Mouse (Mus musculus) neural tube, embryonic 14.5 days (tissue): ENCODE data around the gene Tmem218. TPM values are rescaled to one million over a fixed set of nuclear protein-coding genes. Genes with fewer than 3 reads are reported as not detected.

Experiments
- ATAC-seq: fragments of 200-750 bp; cut with Nextera tagmentation; 2 replicates; pipeline ENCODE4 v1.8.0; 2017; ENCODE audit warnings: low read depth, mild to moderate bottlenecking, moderate TSS enrichment, moderate library complexity
- H3K27ac ChIP-seq: fragments of 300-500 bp; sonication (generic); 2 replicates; pipeline ENCODE4 v1.5.1; 2014; ENCODE audit warnings: low read depth, mild to moderate bottlenecking, control low read depth, low read length, moderate library complexity, mixed read lengths
- H3K27me3 ChIP-seq: fragments of 300-500 bp; sonication (generic); 2 replicates; pipeline ENCODE4 v1.6.1; 2014; ENCODE audit warnings: low read length; ENCODE audit not compliant: control insufficient read depth, insufficient read depth
- H3K36me3 ChIP-seq: fragments of 300-500 bp; sonication (generic); 2 replicates; pipeline ENCODE4 v1.6.1; 2014; ENCODE audit warnings: low read length, mixed read lengths; ENCODE audit not compliant: control insufficient read depth, insufficient read depth
- H3K4me1 ChIP-seq: fragments of 300-500 bp; sonication (generic); 2 replicates; pipeline ENCODE4 v1.6.1; 2014; ENCODE audit warnings: low read length; ENCODE audit not compliant: control insufficient read depth, insufficient read depth
- H3K4me2 ChIP-seq: fragments of 300-500 bp; sonication (generic); 2 replicates; pipeline ENCODE4 v1.6.1; 2014; ENCODE audit warnings: mild to moderate bottlenecking, low read depth, low read length, control low read depth
- H3K4me3 ChIP-seq: fragments of 300-500 bp; sonication (generic); 2 replicates; pipeline ENCODE4 v1.5.1; 2014; ENCODE audit warnings: low read depth, low read length, control low read depth, mixed read lengths
- H3K9ac ChIP-seq: fragments of 300-500 bp; sonication (generic); replicated peaks from 2 replicates; pipeline ENCODE4 v1.6.1; 2014; ENCODE audit warnings: low read depth, mild to moderate bottlenecking, control low read depth, low read length, mixed read lengths
- H3K9me3 ChIP-seq: fragments of 300-500 bp; sonication (generic); 2 replicates; pipeline ENCODE4 v1.6.1; 2016; ENCODE audit warnings: low read length; ENCODE audit not compliant: control insufficient read depth
- WGBS: fragments of 180-500 bp; shearing (Covaris S2); extraction: QIAGEN DNeasy Blood & Tissue Kit; methylation state at CpG from one replicate; pipeline ENCODE4 v1.1.7; 2014; 5-methylcytosine and 5-hydroxymethylcytosine counted together
- polyA plus RNA-seq: library from polyadenylated mRNA; unstranded; fragments of >200 nt; fragmentation: Nextera tagmentation; extraction: Ambion mirVana; gene quantifications from 2 replicates; pipeline ENCODE4 v1.2.1, GENCODE M21; 2014

The Tmem218 gene
- polyA plus RNA-seq, 1 experiment from 2014 or later = 9.6 TPM

- ATAC-seq = no peak
- Histone ChIP-seq H3K4me3 (no peak overlapping the region), H3K4me2 (no peak overlapping the region), H3K9ac (no peak overlapping the region), H3K27me3 (no peaks in the 10 kb centered on the region), H3K36me3 (no peaks in the 10 kb centered on the region), H3K4me1 (peaks cover 7% of the 10 kb centered on the region; the same call in 1 of the 2 replicates), H3K27ac (no peak overlapping the region), H3K9me3 (no peaks in the 10 kb centered on the region)
- WGBS = 68% methylated on average over 5 of the region's 5 CpGs
These were observed 26.4 kb upstream of the Tmem218 start for GRCm38 (mm10) chr9:37181596-37181995.

- Histone ChIP-seq H3K4me1 (peaks cover 3% of the 10 kb centered on the region; the same call in 1 of the 2 replicates), H3K4me2 (no peak overlapping the region), H3K27me3 (no peaks in the 10 kb centered on the region), H3K4me3 (no peak overlapping the region), H3K36me3 (no peaks in the 10 kb centered on the region), H3K27ac (no peak overlapping the region), H3K9me3 (no peaks in the 10 kb centered on the region), H3K9ac (no peak overlapping the region)
- WGBS = 77% methylated on average over 2 of the region's 2 CpGs
- ATAC-seq = no peak
These were observed 24.8 kb upstream of the Tmem218 start for GRCm38 (mm10) chr9:37183176-37183575.

DNA sequence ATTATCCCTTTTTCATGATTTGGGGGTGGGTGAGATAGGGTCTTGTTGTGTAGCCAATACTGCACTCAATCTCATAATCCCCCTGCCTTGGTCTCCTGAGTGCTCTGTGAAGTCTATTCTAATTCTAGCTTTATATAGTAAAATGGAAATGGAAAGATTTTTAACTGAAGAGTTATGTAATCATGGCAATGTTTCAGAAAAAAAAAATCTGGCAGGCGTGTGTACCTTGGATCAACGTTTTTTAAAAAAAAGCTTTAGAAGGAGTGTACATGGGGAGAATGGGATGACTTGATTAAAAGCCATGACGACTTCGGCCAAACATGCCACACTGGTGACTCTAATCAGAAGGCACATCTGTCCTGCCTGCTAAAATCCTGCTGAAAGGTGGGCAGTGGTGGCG is 20.6 kb upstream of the Tmem218 start:
- WGBS = 85% methylated on average over 5 of the region's 5 CpGs
- ATAC-seq = no peak
- no peak overlapping the region for H3K4me2 ChIP-seq
- no peak overlapping the region for H3K27ac ChIP-seq
- no peak overlapping the region for H3K4me3 ChIP-seq
- H3K36me3 ChIP-seq = no peaks in the 10 kb centered on the region
- H3K27me3 ChIP-seq = no peaks in the 10 kb centered on the region
- H3K9me3 ChIP-seq = no peaks in the 10 kb centered on the region
- H3K4me1 ChIP-seq = no peaks in the 10 kb centered on the region
- no peak overlapping the region for H3K9ac ChIP-seq

DNA sequence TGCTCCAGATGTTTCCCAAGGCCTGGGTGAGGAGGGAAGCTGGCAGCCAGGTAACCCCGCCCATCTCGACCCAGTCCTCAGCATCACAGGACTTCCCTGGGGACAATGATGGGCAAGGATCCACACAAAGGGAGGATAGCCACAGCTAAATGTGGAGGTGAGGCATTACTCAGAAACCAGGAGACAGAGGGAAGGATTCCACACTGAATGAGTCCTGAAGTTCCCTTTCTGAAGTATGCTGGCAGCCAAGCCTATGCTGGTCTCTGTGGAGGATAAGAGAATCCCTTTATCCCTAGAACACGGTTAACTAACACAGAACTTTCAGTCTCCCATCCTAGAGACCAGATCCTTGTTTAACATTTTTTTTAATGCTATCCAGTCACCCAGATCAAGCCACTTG is 20.0 kb upstream of the Tmem218 start:
- 83% methylated on average over 3 of the region's 3 CpGs for WGBS
- H3K9ac ChIP-seq = no peak overlapping the region
- ATAC-seq = no peak
- H3K27me3 ChIP-seq = no peaks in the 10 kb centered on the region
- H3K4me1 ChIP-seq = no peaks in the 10 kb centered on the region
- no peak overlapping the region for H3K27ac ChIP-seq
- no peaks in the 10 kb centered on the region for H3K9me3 ChIP-seq
- no peak overlapping the region for H3K4me2 ChIP-seq
- no peak overlapping the region for H3K4me3 ChIP-seq
- no peaks in the 10 kb centered on the region for H3K36me3 ChIP-seq

DNA sequence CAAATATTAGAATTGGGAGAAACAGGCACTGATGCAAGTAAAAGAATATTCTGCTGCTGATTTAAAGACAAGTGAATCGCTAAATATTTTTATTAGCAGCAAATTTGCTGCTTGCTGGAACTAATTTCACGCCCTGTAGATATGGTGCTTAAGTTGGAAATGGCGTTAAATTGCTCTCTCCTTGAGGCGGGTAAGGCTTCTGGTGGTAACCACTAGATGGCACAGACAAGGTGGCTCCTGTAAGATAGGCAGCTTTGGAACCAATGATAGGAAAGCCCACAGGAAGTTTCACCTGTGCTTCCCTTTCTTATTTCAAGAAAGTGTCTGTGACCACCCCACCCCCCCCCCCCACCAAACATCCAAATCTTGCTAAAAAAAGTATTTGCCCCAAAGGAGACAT is 11.0 kb upstream of the Tmem218 start:
- H3K36me3 ChIP-seq = no peaks in the 10 kb centered on the region
- ATAC-seq = no peak
- no peaks in the 10 kb centered on the region for H3K27me3 ChIP-seq
- H3K4me3 ChIP-seq = no peak overlapping the region
- no peak overlapping the region for H3K4me2 ChIP-seq
- no peaks in the 10 kb centered on the region for H3K9me3 ChIP-seq
- H3K9ac ChIP-seq = no peak overlapping the region
- no peaks in the 10 kb centered on the region for H3K4me1 ChIP-seq
- H3K27ac ChIP-seq = no peak overlapping the region
- 70% methylated on average over 4 of the region's 4 CpGs for WGBS

DNA sequence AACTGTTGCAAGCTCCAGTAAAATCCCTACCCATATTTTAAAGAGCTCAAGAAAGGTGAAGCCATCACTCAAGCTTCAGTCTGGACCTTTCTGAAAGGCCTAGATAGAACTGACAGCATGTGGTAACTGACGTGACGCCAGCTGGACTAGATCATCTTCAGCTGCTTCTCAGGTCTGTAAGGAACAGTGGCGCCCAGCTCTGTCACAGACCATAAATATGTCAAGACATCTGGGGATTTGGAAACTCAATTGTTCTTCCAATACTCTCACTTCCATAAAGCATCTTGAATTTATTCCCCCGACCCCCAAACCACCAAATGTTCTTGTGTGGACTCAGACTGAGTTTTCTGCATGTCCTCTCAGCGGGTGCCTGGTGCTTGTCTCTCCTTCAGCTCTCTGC is 7.6 kb upstream of the Tmem218 start:
- WGBS = 62% methylated on average over 5 of the region's 5 CpGs
- Histone ChIP-seq H3K4me3 (no peak overlapping the region), H3K9ac (no peak overlapping the region), H3K9me3 (no peaks in the 10 kb centered on the region), H3K4me2 (no peak overlapping the region), H3K27ac (no peak overlapping the region), H3K36me3 (no peaks in the 10 kb centered on the region), H3K4me1 (no peaks in the 10 kb centered on the region), H3K27me3 (no peaks in the 10 kb centered on the region)
- no peak for ATAC-seq

GRCm38 (mm10) chr9:37203884-37204283 is 4.1 kb upstream of the Tmem218 start:
- 26% methylated on average over 5 of the region's 5 CpGs for WGBS

DNA sequence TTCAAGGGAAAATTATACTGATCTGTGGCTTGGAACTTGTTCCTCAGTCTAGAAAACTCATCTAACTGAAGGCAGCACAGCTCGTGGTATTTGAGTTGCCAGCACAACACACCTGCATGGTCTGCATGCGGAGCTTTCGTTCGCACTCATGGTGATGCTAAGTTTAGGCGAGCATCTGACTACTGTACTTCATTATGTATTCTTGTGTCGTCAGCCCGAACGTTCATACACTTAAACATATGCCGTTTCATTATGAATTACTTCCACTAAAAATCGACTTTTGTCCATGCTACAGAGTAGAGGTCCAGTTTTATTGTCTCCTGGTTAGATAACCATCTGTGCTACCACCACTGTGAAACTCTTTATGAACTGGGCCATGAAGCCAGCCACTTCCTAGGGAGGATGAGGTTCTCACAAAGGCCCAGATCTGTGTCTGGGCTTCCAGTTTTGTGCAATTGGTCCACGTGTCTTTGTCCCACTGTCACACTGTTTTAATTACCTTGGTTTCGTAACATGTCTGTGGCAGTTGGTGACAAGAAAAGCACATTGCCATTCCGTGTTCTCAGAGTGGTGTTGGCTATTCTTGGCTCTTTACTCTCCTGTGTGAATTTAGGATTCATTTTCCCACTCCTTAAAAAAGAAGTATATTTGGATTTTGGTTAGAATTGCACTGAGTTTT is 5.2 kb downstream of the Tmem218 start:
- H3K9me3 ChIP-seq = no peaks in the 10 kb centered on the region

More at GRCm38 (mm10) chr9:37203884-37204283, 4.1 kb upstream of the Tmem218 start:
- no peak for ATAC-seq
- H3K36me3 ChIP-seq = no peaks in the 10 kb centered on the region
- no peaks in the 10 kb centered on the region for H3K27me3 ChIP-seq
- no peak overlapping the region for H3K9ac ChIP-seq
- no peaks in the 10 kb centered on the region for H3K9me3 ChIP-seq
- peaks cover 4% of the 10 kb centered on the region for H3K4me1 ChIP-seq
- H3K4me3 ChIP-seq = no peak overlapping the region
- no peak overlapping the region for H3K27ac ChIP-seq
- no peak overlapping the region for H3K4me2 ChIP-seq

GRCm38 (mm10) chr9:37214327-37215060 is 6.5 kb downstream of the Tmem218 start:
- Histone ChIP-seq H3K27ac (no peak overlapping the region), H3K9ac (no peak overlapping the region), H3K36me3 (no peaks in the 10 kb centered on the region), H3K4me1 (no peaks in the 10 kb centered on the region), H3K9me3 (no peaks in the 10 kb centered on the region), H3K27me3 (no peaks in the 10 kb centered on the region), H3K4me2 (no peak overlapping the region), H3K4me3 (no peak overlapping the region)
- 92% methylated on average over 9 of the region's 9 CpGs for WGBS
- no peak for ATAC-seq

More for the DNA sequence above, 5.2 kb downstream of the Tmem218 start:
- no peak overlapping the region for H3K4me3 ChIP-seq
- no peaks in the 10 kb centered on the region for H3K4me1 ChIP-seq
- no peak for ATAC-seq
- no peak overlapping the region for H3K4me2 ChIP-seq
- no peak overlapping the region for H3K9ac ChIP-seq
- no peaks in the 10 kb centered on the region for H3K27me3 ChIP-seq
- no peaks in the 10 kb centered on the region for H3K36me3 ChIP-seq
- WGBS = 90% methylated on average over 13 of the region's 13 CpGs
- no peak overlapping the region for H3K27ac ChIP-seq
